Comparison of ENCODE assay signal across 11 mouse cellular contexts in the genomic region with DNA sequence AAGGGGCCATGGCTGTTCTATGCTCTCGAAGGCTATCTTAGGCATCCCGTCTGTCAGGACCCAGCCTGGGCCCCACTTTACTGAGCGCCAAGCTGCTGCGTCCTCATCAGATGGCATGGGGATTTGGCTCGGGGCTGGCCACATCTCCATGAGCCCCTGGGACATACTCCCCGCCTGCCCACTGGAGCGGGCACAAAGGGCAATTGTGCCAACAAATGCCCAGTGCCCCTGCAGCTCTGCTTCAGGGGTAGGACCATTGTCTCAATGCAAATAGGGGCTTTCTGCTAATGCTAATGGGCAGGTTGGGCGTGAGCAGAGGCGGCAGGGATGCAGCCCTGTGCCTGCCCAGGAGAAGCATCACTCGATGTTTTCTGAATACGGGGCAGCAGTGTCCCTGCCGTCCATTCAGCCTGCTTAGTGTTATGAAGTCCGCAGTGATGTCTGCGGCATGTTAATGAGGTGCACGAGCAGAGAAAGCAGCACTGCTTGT.
DNase-seq lines count a peak whose midpoint lies in the region; ATAC-seq and TF ChIP-seq lines count a peak whose summit lies in the region.
"Had no signal": no experiment of that assay in that cellular context is flagged by ENCODE, and none has a peak within 500 bp of the region (broad histone marks: within the 10 kb centered on the region; RNA-seq: fewer than 3 reads in every experiment).

No protein-coding gene starts in this region.

- H3K4me1 ChIP-seq in forebrain, postnatal 0 days (ENCODE audit: insufficient read depth) = peaks cover 4% of the 10 kb centered on the region; the same call in 1 of the 2 replicates
- H3K4me1 ChIP-seq in midbrain, embryonic 11.5 days (ENCODE audit: control insufficient read depth, insufficient read depth, low read length) = peaks cover 7% of the 10 kb centered on the region; the same call in 1 of the 2 replicates

- no peak overlapping the region for H3K4me3 ChIP-seq in forebrain, postnatal 0 days (ENCODE audit: low read depth, low read length)
- H3K4me3 ChIP-seq in midbrain, embryonic 11.5 days (ENCODE audit: low read depth, low read length) = no peak overlapping the region

- TF ChIP-seq CTCF in forebrain, postnatal 0 days (IDR thresholded peaks at IDR 0.05; ENCODE audit: low read depth) = no peak

- no peaks in the 10 kb centered on the region for H3K27me3 ChIP-seq in forebrain, postnatal 0 days (ENCODE audit: insufficient read depth, low read length)
- no peaks in the 10 kb centered on the region for H3K27me3 ChIP-seq in midbrain, embryonic 11.5 days (ENCODE audit: control insufficient read depth, insufficient read depth, low read length)

- intact Hi-C loops in left cerebral cortex, postnatal 14 days (cut with DNase I) = no loop called here

- no peak overlapping the region for H3K27ac ChIP-seq in forebrain, postnatal 0 days (ENCODE audit: low read depth, low read length)
- H3K27ac ChIP-seq in midbrain, embryonic 11.5 days (ENCODE audit: low read depth, low read length) = no peak overlapping the region

- DNase-seq in urinary bladder, adult 2 months (ENCODE audit: low spot score) = peak; percentile 9
- DNase-seq in urinary bladder, postnatal 25 days (ENCODE audit: low spot score) = no peak
- peak; percentile 36 for DNase-seq in forebrain, postnatal 0 days
- DNase-seq in midbrain, embryonic 11.5 days (ENCODE audit: low spot score, missing footprints) = no peak
- no peak for DNase-seq in lung, adult 18-20 months
- DNase-seq in left cerebral cortex, postnatal 14 days (ENCODE audit: low spot score in 2 of 2) = no peak
- DNase-seq in cerebellum, adult 11-12 months = no peak
- DNase-seq: cerebellum, adult 9-11 months; heart, postnatal 36 days; kidney, postnatal 4 days; liver, postnatal 0 days had no signal

- ATAC-seq in forebrain, postnatal 0 days = peak; percentile 78
- peak; percentile 76 for ATAC-seq in midbrain, embryonic 11.5 days (ENCODE audit: low FRiP score)
- ATAC-seq: liver, postnatal 0 days had no signal

- H3K36me3 ChIP-seq in forebrain, postnatal 0 days (ENCODE audit: insufficient read depth) = no peaks in the 10 kb centered on the region
- H3K36me3 ChIP-seq in midbrain, embryonic 11.5 days (ENCODE audit: control insufficient read depth, insufficient read depth, low read length) = no peaks in the 10 kb centered on the region

- peak overlapping the region; percentile 33 for H3K4me2 ChIP-seq in forebrain, postnatal 0 days (ENCODE audit: low read depth)
- peak overlapping the region; percentile 27; the same call in 1 of the 2 replicates for H3K4me2 ChIP-seq in midbrain, embryonic 11.5 days

- WGBS in forebrain, postnatal 0 days = 9% methylated on average over 15 of the region's 15 CpGs
- WGBS in midbrain, embryonic 11.5 days = 48% methylated on average over 15 of the region's 15 CpGs

- no peaks in the 10 kb centered on the region for H3K9me3 ChIP-seq in forebrain, postnatal 0 days (ENCODE audit: low read length)
- no peaks in the 10 kb centered on the region for H3K9me3 ChIP-seq in midbrain, embryonic 11.5 days (ENCODE audit: control insufficient read depth, low read length)

- no peak overlapping the region for H3K9ac ChIP-seq in forebrain, postnatal 0 days
- H3K9ac ChIP-seq in midbrain, embryonic 11.5 days (ENCODE audit: low read length) = no peak overlapping the region
- H3K9ac ChIP-seq: liver, postnatal 0 days had no signal

Comparison
In these comparisons a context has a peak if more than half of its experiments do, and no peak if none do; other contexts are left out.
1. DNase-seq: peak in urinary bladder, adult 2 months (single experiment) and forebrain, postnatal 0 days (single experiment); none in urinary bladder, postnatal 25 days (single experiment), midbrain, embryonic 11.5 days (single experiment), lung, adult 18-20 months (0 of 2), left cerebral cortex, postnatal 14 days (0 of 2) and cerebellum, adult 11-12 months (single experiment).